Mouse (Mus musculus) left cerebral cortex, postnatal 4 days (tissue): ENCODE data around the gene Ssc5d. TPM values are rescaled to one million over a fixed set of nuclear protein-coding genes. Genes with fewer than 3 reads are reported as not detected.
"Not testable (repeated sequence)": the region's sequence is repeated elsewhere in the genome, so short reads cannot be mapped to it uniquely, and the experiment has no call there.

Experiments used
- DNase-seq: peaks from one replicate; pipeline ENCODE4 v3.0.0-alpha.2; 2022
- intact Hi-C: fragments of 180-260 bp; cut with DNase I; formaldehyde crosslinking; loops from one replicate; pipeline ENCODE4 v1.15.1; 2025
- total RNA-seq, 2 experiments: library from RNA; stranded (reverse); gene quantifications; 2 replicates each; pipeline ENCODE4 v1.2.3; 2021

Gene Ssc5d
- total RNA-seq = 1 to 10 TPM; 3.1 to 3.6 TPM

- peak; percentile 81 for DNase-seq
- intact Hi-C loops = no loop called here
Observed at GRCm38 (mm10) chr7:4925441-4926381, at the start of gene Ssc5d. Gene Ssc5d (plus strand): TSS chr7:4925785.

- peak; percentile 90 for DNase-seq
- intact Hi-C loops = no loop called here
Observed at GRCm38 (mm10) chr7:4876753-4877221, 48.8 kb upstream of the Ssc5d start, which contains the start of gene Isoc2a. Gene Isoc2a (plus strand): TSS chr7:4877153.

GRCm38 (mm10) chr7:4877226-4877625, 48.4 kb upstream of the Ssc5d start:
- intact Hi-C loops = no loop called here
- no peak for DNase-seq

- DNase-seq = no peak
- intact Hi-C loops = no loop called here
Observed at GRCm38 (mm10) chr7:4878186-4878585, 47.4 kb upstream of the Ssc5d start.

- not testable (repeated sequence) for DNase-seq
Observed at GRCm38 (mm10) chr7:4879036-4879435, 46.5 kb upstream of the Ssc5d start.

GRCm38 (mm10) chr7:4886680-4887079, 38.9 kb upstream of the Ssc5d start:
- DNase-seq = no peak
- intact Hi-C loops = no loop called here

More at GRCm38 (mm10) chr7:4879036-4879435, 46.5 kb upstream of the Ssc5d start:
- intact Hi-C loops = not testable (repeated sequence)

- intact Hi-C loops = no loop called here
- DNase-seq = no peak
Observed at GRCm38 (mm10) chr7:4895186-4895585, 30.4 kb upstream of the Ssc5d start.

GRCm38 (mm10) chr7:4898851-4899648, 26.5 kb upstream of the Ssc5d start:
- DNase-seq = peak; percentile 43
- intact Hi-C loops = no loop called here

GRCm38 (mm10) chr7:4899649-4900522, 25.7 kb upstream of the Ssc5d start:
- intact Hi-C loops = no loop called here
- peak; percentile 42 for DNase-seq

- DNase-seq = no peak
- intact Hi-C loops = no loop called here
Observed at GRCm38 (mm10) chr7:4900523-4900851, 25.1 kb upstream of the Ssc5d start.

GRCm38 (mm10) chr7:4901171-4901570, 24.4 kb upstream of the Ssc5d start:
- intact Hi-C loops = no loop called here
- DNase-seq = no peak

GRCm38 (mm10) chr7:4902404-4902803, 23.2 kb upstream of the Ssc5d start:
- intact Hi-C loops = no loop called here
- DNase-seq = no peak

- DNase-seq = no peak
- intact Hi-C loops = no loop called here
Observed at GRCm38 (mm10) chr7:4906466-4906950, 19.1 kb upstream of the Ssc5d start, which contains the start of gene Gm36210. Gene Gm36210 (minus strand): TSS chr7:4906516.

- DNase-seq = peak; percentile 84
- intact Hi-C loops = no loop called here
Observed at GRCm38 (mm10) chr7:4911561-4911960, 14.0 kb upstream of the Ssc5d start.

GRCm38 (mm10) chr7:4912248-4912647, 13.3 kb upstream of the Ssc5d start:
- intact Hi-C loops = no loop called here

GRCm38 (mm10) chr7:4915007-4915665, 10.4 kb upstream of the Ssc5d start, which contains the start of gene Zfp628:
Gene Zfp628 (plus strand): TSS chr7:4915217.
- intact Hi-C loops = no loop called here
- DNase-seq = peak; percentile 94

More at GRCm38 (mm10) chr7:4912248-4912647, 13.3 kb upstream of the Ssc5d start:
- no peak for DNase-seq

- DNase-seq = no peak
- intact Hi-C loops = no loop called here
Observed at GRCm38 (mm10) chr7:4915669-4916416, 9.7 kb upstream of the Ssc5d start.

- intact Hi-C loops = no loop called here
- no peak for DNase-seq
Observed at GRCm38 (mm10) chr7:4917494-4917893, 8.1 kb upstream of the Ssc5d start.

GRCm38 (mm10) chr7:4918681-4919080, 6.9 kb upstream of the Ssc5d start:
- intact Hi-C loops = no loop called here
- no peak for DNase-seq
